Mouse (Mus musculus) T-helper 17 cell (primary cell): ENCODE measurements around the gene Wwox.
"Not testable (repeated sequence)": the region's sequence is repeated elsewhere in the genome, so short reads cannot be mapped to it uniquely, and the experiment has no call there.

Source experiments
- in situ Hi-C, 2 experiments: fragments of 300-600 bp; cut with MboI, MseI; formaldehyde crosslinking; loops; 1 replicate in 1 of 2; 2 replicates in 1 of 2; pipeline ENCODE4 v1.15.1; 2025; ENCODE audit warnings: high pct_unique_total_duplicates in 2 of 2

The Wwox gene

GRCm38 (mm10) chr8:114783321-114783720 lies 343.9 kb downstream of the Wwox start:
- in situ Hi-C loops: no loop called here

DNA sequence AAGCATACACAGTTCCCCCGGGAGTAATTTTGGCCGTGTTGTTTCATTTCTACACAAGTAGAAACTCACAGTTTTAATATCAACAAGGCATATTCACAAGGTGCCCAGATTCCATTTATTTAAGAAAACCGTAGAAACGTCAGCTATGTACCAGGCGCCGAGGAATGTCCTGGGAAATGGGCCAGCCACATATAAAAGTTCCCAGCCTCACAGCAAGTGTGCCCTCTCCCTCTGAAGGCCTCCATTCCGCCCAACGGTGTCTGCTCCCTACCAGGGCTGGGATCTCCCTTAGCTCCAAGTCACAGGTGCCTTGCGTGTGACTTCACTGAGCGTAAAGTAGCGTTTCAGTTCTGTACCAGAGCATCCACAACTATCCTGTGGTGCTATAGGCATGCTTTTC lies 346.4 kb downstream of the Wwox start:
- in situ Hi-C loops: no loop called here

GRCm38 (mm10) chr8:114789616-114790015 lies 350.2 kb downstream of the Wwox start:
- in situ Hi-C loops: no loop called here

DNA sequence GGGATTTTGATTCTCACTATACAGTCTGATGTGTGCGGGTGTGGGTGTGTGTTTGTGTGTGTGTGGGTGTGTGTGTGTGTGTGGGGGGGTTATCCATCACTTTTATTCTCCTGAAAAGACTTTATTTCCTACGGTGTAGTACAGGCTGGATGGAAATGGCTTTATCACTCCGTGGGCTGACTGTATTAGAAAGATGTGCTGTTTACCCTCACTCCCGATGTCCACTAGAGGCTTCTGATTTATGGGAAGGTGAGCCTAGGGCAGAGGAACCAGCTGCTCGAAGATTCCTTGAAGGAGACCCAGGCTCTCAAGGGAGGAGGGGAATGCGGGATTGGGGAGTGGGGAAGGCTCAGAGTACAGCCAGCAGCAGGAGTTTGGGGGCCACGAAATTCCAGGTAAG lies 351.3 kb downstream of the Wwox start:
- in situ Hi-C loops: no loop called here

DNA sequence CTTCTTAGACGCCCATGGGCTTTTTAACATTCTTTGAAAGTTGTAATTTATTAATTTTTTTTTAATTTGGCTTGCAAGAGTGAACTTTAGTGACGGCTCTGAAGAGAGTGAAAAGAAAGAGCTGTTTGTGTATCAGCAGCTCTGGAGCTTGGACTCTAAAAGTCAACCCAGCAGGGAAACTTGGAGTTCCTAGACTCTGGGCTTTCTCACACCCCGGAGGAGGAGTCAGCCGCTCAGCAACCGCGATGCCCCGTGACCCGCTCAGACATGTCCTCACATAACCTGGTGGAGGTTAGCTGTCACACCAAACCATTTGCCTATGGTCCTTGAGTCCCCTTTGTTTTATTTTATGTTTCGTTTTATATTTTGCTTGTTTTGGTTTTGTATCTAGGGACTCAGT lies 354.2 kb downstream of the Wwox start:
- in situ Hi-C loops: no loop called here

DNA sequence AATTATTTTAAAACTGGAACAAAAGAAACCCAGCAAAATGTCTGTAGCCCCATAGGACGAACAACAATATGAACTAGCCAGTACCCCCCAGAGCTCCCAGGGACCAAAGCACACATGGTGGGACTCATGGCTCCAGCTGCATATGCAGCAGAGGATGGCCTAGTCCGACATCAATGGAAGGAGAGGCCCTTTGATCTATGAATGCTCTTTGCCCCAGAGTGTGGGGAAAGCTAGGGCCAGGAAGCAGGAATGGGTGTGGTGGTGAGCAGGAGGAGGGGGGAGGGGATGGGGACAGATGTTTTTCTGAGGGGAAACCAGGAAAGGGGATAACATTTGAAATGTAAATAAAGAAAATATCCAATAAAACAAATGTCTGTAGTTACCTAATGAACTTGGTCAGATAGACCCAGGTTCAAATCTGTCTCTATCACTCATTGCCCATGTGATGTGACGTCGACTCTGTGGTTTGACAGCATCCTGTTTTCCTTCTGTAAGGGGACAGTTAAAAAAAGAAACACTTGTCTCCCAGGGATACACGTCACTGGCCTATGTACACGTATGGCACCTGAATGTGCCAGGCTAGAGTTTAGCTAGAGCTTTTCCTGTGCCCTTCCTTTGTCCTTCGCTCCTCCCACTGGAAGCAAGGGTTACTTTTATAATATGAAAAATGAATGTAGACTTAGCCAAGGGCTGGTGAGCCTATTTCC lies 362.1 kb downstream of the Wwox start:
- in situ Hi-C loops: no loop called here

- in situ Hi-C loops: no loop called here
These were observed 363.7 kb downstream of the Wwox start for GRCm38 (mm10) chr8:114803113-114803512.

DNA sequence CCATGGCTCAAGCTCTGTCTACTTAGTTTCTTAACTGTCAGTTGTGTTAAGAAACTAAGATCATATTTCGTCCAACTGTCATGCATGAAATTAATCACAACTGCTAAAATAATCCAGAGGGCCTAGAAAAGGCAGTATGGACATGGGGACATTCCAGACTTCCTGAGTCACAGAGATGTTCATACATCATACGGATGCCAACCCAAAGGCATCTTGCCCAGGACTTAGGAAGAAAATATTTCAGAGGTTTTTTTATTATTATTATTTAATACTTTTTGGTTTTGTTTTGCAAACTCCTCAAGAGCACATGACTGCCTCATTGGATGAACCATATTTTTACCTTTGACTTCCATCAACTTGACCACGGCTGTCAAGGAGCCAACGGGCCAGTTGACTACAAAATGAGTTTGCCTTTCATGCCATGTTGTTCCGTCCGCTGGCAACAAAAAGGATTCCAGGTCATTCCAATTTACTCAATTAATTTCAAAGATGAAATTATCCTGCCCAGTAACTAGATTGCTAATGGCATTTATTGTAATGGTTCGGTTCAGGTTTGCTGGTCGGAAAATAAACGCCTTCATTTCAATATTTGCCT lies 367.5 kb downstream of the Wwox start:
- in situ Hi-C loops: loop anchor here in 1 of 2 experiments (5.0 kb wide), 1 partner anchor 165 kb away; no protein-coding TSS in a partner anchor

DNA sequence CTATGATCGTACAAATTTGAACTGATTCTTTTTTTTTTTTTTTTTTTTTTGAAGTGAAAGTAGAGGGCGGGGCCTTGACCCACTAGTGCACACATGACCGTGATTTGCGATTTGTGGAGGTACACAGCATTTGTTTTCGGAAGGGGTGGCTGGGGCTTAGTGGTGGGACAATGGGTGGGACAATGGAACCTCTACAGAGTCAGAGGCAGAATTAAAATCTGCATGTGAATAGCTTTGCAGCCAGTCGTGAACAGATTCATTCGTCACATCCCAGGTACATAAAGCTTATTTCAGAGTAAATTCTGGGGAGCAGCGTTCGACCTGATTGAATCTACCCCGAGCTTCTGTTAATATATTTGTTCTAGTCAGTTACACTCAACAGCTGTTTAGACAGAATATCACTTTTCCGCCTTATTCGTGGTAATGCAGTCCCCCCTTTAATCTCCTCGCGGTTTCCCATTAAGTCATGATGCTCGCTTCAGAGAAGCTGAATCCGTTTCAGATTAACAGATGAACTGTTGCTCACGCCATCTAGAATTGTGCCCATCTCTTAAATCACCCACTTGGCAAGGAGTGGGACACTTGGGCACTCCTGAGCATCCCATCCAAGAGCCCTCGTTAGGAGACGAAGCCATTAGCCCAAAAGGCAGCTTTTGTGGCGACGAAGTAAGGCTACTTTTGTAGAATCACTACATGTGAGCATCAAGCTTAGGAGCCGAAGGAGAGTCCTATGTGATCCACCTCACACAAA lies 368.4 kb downstream of the Wwox start:
- in situ Hi-C loops: loop anchor here in 1 of 2 experiments (5.0 kb wide), 1 partner anchor 164 kb away; no protein-coding TSS in a partner anchor

DNA sequence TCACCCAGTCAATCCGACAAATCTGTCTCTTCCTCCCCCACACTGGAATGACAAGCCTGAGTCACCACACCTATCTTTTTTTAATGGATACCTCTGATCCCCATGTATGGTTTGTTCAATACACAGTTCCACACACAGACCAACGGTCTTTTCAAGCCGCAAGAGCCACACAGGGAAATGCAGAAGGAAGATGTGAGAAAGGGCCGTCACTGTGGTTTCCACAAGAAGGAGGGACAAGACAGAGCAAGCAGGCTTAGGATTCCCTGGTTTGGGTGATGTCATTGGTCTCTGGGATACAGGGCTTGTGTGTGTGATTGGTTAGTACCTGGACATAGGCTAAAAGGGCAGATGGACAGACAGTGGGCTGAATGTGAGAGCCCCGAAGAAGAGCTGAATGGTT lies 371.0 kb downstream of the Wwox start:
- in situ Hi-C loops: no loop called here

GRCm38 (mm10) chr8:114813830-114814229 lies 374.4 kb downstream of the Wwox start:
- in situ Hi-C loops: no loop called here

GRCm38 (mm10) chr8:114814769-114815736 lies 375.6 kb downstream of the Wwox start:
- in situ Hi-C loops: no loop called here

- in situ Hi-C loops: no loop called here
These were observed 376.9 kb downstream of the Wwox start for GRCm38 (mm10) chr8:114816343-114816742.

- in situ Hi-C loops: no loop called here
These were observed 377.5 kb downstream of the Wwox start for GRCm38 (mm10) chr8:114816949-114817348.

DNA sequence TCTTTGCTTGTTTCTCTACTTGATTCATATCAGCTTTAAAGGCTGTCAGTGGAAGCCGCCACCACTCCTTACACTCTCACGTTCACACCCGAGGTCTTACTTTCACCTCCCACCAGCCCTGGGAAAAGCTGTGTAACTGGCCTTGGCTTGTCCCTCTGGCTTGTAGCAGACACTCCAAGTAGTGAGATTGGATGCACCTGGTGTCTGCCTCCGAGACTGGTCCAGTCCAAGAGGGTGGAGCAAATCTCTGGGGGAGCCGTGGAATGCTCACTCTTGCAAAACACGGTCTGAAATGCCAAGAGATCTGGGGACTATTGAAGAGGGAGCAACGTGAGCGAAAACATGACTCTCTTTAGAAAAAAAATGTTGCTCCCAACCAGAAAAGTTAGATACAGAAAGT lies 382.1 kb downstream of the Wwox start:
- in situ Hi-C loops: no loop called here

GRCm38 (mm10) chr8:114825460-114825859 lies 386.0 kb downstream of the Wwox start:
- in situ Hi-C loops: no loop called here

DNA sequence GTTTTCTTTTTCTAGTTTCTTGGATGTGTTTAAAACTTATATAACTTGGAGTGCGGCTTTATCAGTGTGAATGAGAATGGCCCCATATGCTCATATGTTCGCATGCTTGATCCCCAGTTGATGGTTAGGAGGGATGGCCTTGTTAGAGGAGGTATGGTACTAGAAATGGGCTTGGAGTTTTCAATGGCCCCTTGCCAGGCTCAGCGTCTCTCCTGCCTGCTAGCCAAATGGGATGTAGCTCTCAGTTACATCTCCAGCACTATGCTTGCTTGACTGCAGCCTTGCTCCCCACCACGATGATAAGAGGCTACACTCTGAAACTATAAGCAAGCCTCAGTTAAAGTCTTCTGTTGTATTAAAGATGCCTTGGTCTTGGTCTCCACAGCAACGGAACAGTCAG lies 387.5 kb downstream of the Wwox start:
- in situ Hi-C loops: no loop called here

DNA sequence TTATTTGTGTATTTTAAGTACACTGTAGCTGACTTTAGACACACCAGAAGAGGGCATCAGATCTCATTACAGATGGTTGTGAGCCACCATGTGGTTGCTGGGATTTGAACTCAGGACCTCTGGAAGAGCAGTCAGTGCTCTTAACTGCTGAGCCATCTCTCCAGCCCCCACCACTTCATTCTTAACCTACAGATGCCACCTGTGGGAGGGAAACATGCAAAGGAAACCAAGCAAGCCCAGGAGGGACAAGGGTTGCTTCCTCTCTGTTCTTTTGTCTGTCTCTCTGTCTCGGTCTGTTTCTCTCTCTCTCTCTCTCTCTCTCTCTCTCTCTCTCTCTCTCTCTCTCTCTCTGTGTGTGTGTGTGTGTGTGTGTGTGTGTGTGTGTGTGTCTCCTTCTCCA lies 388.4 kb downstream of the Wwox start:
- in situ Hi-C loops: not testable (repeated sequence)

DNA sequence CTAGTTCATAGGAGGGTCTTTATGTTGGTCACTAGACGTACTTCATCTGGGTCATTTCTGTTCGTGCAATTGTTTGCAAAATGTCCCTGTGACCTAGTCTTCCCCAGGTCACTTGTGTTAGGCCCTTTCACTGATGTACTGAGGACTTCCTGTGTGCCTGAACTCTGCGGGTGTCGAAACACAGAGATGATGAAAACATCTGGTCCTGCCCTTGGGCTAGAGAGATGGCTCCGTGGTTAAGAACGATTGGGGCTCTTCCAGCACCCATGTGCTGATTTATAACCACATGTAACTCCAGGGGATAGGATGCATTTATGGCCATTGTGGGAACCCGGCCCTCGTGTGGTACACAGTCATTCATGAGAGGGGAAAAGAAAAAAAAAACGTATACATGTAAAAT lies 392.1 kb downstream of the Wwox start:
- in situ Hi-C loops: no loop called here

- in situ Hi-C loops: no loop called here
These were observed 392.9 kb downstream of the Wwox start for GRCm38 (mm10) chr8:114832251-114832774.

DNA sequence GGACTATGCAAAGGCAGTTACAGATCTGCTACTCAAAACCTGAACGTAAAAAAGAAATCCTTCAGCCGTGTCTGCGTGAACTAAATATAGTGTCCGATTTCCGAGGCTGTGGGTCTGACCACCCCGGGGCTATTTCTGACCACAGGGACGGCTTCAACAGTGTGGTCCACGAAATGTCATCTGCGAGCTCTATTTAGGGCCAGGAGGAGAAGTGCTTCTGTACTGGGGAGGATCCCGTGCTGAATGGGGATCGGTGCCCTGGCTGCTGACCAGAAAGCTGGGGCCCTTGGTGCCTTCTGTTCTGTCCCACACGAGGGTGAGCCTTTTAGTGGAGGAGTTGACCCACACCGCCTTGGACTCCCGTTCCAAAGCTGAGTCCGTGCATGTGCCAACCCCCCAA lies 395.3 kb downstream of the Wwox start:
- in situ Hi-C loops: no loop called here
